Mouse (Mus musculus): ENCODE measurements around the gene Nom1.

GRCm38 (mm10) chr5:29435491-29435890 lies 1.0 kb downstream of the Nom1 start:
- TF ChIP-seq GATA1 (IDR thresholded peaks at IDR 0.05; ENCODE audit: borderline replicate concordance, low read length) (no peak), FLI1 (IDR thresholded peaks at IDR 0.05; ENCODE audit: low read length) (no peak)
